Mouse (Mus musculus) liver, embryonic 15.5 days (tissue): ENCODE data around the gene Cldn10. TPM values are rescaled to one million over a fixed set of nuclear protein-coding genes. Genes with fewer than 3 reads are reported as not detected.

ENCODE experiments used
- ATAC-seq: fragments of 200-750 bp; cut with Nextera tagmentation; 2 replicates; pipeline ENCODE4 v1.8.0; 2017; ENCODE audit warnings: moderate number of reproducible peaks, mild to moderate bottlenecking, moderate library complexity; ENCODE audit not compliant: insufficient read depth
- H3K27ac ChIP-seq: fragments of 300-500 bp; sonication (generic); replicated peaks from 2 replicates; pipeline ENCODE4 v1.5.1; 2015; ENCODE audit warnings: mild to moderate bottlenecking, inconsistent platforms
- H3K27me3 ChIP-seq: fragments of 300-500 bp; sonication (generic); 2 replicates; pipeline ENCODE4 v1.6.1; 2015; ENCODE audit warnings: mild to moderate bottlenecking, inconsistent platforms
- H3K36me3 ChIP-seq: fragments of 300-500 bp; sonication (generic); replicated peaks from 2 replicates; pipeline ENCODE4 v1.6.1; 2015; ENCODE audit warnings: moderate library complexity, mild to moderate bottlenecking, inconsistent platforms
- H3K4me1 ChIP-seq: fragments of 300-500 bp; sonication (generic); replicated peaks from 2 replicates; pipeline ENCODE4 v1.6.1; 2015; ENCODE audit warnings: inconsistent platforms
- H3K4me2 ChIP-seq: fragments of 300-500 bp; sonication (generic); 2 replicates; pipeline ENCODE4 v1.6.1; 2015; ENCODE audit warnings: moderate library complexity, mild to moderate bottlenecking, inconsistent platforms
- H3K4me3 ChIP-seq: fragments of 300-500 bp; sonication (generic); replicated peaks from 2 replicates; pipeline ENCODE4 v1.5.1; 2015; ENCODE audit warnings: mild to moderate bottlenecking, inconsistent platforms
- H3K9ac ChIP-seq: fragments of 300-500 bp; sonication (generic); 2 replicates; pipeline ENCODE4 v1.6.1; 2015; ENCODE audit warnings: moderate library complexity, mild to moderate bottlenecking, inconsistent platforms
- H3K9me3 ChIP-seq: fragments of 300-500 bp; sonication (generic); replicated peaks from 2 replicates; pipeline ENCODE4 v1.6.1; 2016; ENCODE audit warnings: inconsistent platforms
- WGBS: fragments of 180-500 bp; shearing (Covaris S2); methylation state at CpG from one replicate; pipeline ENCODE4 v1.1.7; 2015; ENCODE audit warnings: mixed read lengths; ENCODE audit not compliant: insufficient replicate concordance; 5-methylcytosine and 5-hydroxymethylcytosine counted together
- polyA plus RNA-seq: library from polyadenylated mRNA; unstranded; fragments of >200 nt; fragmentation: Nextera tagmentation; extraction: Ambion mirVana; gene quantifications from 2 replicates; pipeline ENCODE4 v1.2.1, GENCODE M21; 2015

The Cldn10 gene
- polyA plus RNA-seq, 1 experiment from 2014 or later: 0.30 TPM

DNA sequence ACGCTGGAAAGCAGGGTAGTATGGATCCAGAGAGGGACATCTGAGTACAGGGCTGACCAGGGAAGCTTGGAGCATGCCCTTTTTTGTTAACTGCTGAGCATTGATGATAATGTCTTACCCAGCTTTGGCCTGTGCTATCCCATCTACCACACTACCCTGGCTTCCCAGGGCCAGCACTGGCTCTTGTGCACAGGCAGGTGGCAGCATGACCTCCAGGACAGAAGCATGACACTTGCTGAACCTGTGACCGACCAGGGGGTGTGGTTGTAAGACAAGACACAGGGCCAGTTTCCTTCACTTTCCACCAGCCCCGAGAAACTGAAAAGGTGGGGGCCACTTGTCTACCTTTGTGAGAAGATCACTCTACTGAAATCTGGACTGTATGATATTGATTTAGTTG is 5.5 kb upstream of the Cldn10 start:
- peaks cover 6% of the 10 kb centered on the region for H3K27me3 ChIP-seq
- H3K9me3 ChIP-seq: no peaks in the 10 kb centered on the region
- H3K27ac ChIP-seq: no peak overlapping the region
- no peaks in the 10 kb centered on the region for H3K36me3 ChIP-seq
- H3K4me1 ChIP-seq: 0 out of 2 replicates have a peak, but pooled peaks cover 9% of the 10 kb centered on the region
- H3K4me2 ChIP-seq: no peak overlapping the region
- peak; percentile 84 for ATAC-seq
- WGBS: 23% methylated on average over 3 of the region's 3 CpGs
- no peak overlapping the region for H3K9ac ChIP-seq
- H3K4me3 ChIP-seq: no peak overlapping the region

- 77% methylated on average over 17 of the region's 17 CpGs for WGBS
- ATAC-seq: no peak
- Histone ChIP-seq H3K36me3 (no peaks in the 10 kb centered on the region), H3K4me1 (0 out of 2 replicates have a peak, but pooled peaks cover 17% of the 10 kb centered on the region), H3K4me3 (no peak overlapping the region), H3K27ac (no peak overlapping the region), H3K27me3 (peaks cover 6% of the 10 kb centered on the region), H3K4me2 (no peak overlapping the region), H3K9ac (no peak overlapping the region), H3K9me3 (no peaks in the 10 kb centered on the region)
Observed at GRCm38 (mm10) chr14:118783326-118783935, 4.3 kb upstream of the Cldn10 start.

- no peaks in the 10 kb centered on the region for H3K27me3 ChIP-seq
- H3K27ac ChIP-seq: no peak overlapping the region
- H3K36me3 ChIP-seq: no peaks in the 10 kb centered on the region
- no peak for ATAC-seq
- H3K9me3 ChIP-seq: no peaks in the 10 kb centered on the region
- H3K9ac ChIP-seq: no peak overlapping the region
- WGBS: 35% methylated on average over 4 of the region's 4 CpGs
- H3K4me1 ChIP-seq: peaks cover 55% of the 10 kb centered on the region
- no peak overlapping the region for H3K4me2 ChIP-seq
- no peak overlapping the region for H3K4me3 ChIP-seq
Observed at GRCm38 (mm10) chr14:118790217-118790616, 2.5 kb downstream of the Cldn10 start.

GRCm38 (mm10) chr14:118792957-118793356 is 5.2 kb downstream of the Cldn10 start:
- Histone ChIP-seq H3K27ac (peak overlapping the region; percentile 100), H3K36me3 (no peaks in the 10 kb centered on the region)

GRCm38 (mm10) chr14:118793416-118793815 is 5.7 kb downstream of the Cldn10 start:
- Histone ChIP-seq H3K9me3 (no peaks in the 10 kb centered on the region), H3K27me3 (no peaks in the 10 kb centered on the region), H3K27ac (peak overlapping the region; percentile 100), H3K36me3 (no peaks in the 10 kb centered on the region), H3K4me3 (no peak overlapping the region), H3K9ac (no peak overlapping the region), H3K4me1 (peaks cover 75% of the 10 kb centered on the region), H3K4me2 (no peak overlapping the region)
- 90% methylated on average over 6 of the region's 6 CpGs for WGBS
- ATAC-seq: no peak

More at GRCm38 (mm10) chr14:118792957-118793356, 5.2 kb downstream of the Cldn10 start:
- ATAC-seq: no peak
- Histone ChIP-seq H3K9me3 (no peaks in the 10 kb centered on the region), H3K4me2 (no peak overlapping the region), H3K27me3 (no peaks in the 10 kb centered on the region), H3K9ac (no peak overlapping the region), H3K4me1 (peaks cover 73% of the 10 kb centered on the region), H3K4me3 (no peak overlapping the region)
- 87% methylated on average over 7 of the region's 7 CpGs for WGBS

DNA sequence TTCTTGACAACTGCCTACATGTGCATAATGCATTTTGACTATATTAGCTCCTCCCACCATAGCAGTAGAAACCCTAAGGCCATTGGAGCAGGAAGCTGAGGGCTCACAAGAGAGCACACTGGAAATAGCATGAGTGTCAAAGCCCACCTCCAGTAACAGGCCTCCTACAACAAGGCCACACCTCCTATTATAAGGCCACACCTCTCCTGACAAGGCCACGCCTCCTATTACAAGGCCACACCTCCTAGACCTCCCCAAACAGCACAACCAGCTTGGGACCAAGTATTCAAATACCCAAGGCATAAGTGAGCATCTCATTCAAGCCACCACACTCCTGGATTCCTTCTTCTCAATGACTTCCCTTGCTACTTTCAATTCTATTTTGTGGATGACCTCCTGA is 6.5 kb downstream of the Cldn10 start:
- 52% methylated on average over 1 of the region's 1 CpGs for WGBS
- Histone ChIP-seq H3K36me3 (no peaks in the 10 kb centered on the region), H3K27ac (peak overlapping the region; percentile 100), H3K27me3 (no peaks in the 10 kb centered on the region), H3K4me2 (0 out of 2 replicates have a peak overlapping the region, but pooled peaks have one; percentile 71), H3K9ac (no peak overlapping the region), H3K4me3 (no peak overlapping the region), H3K4me1 (peaks cover 83% of the 10 kb centered on the region), H3K9me3 (no peaks in the 10 kb centered on the region)
- no peak for ATAC-seq

GRCm38 (mm10) chr14:118794893-118795292 is 7.2 kb downstream of the Cldn10 start:
- ATAC-seq: no peak; the same call in 1 of the 2 replicates
- Histone ChIP-seq H3K36me3 (no peaks in the 10 kb centered on the region), H3K27me3 (no peaks in the 10 kb centered on the region; the same call in 1 of the 2 replicates), H3K9me3 (no peaks in the 10 kb centered on the region), H3K27ac (peak overlapping the region; percentile 100), H3K4me3 (no peak overlapping the region), H3K4me2 (peak overlapping the region; percentile 71), H3K4me1 (peaks cover 89% of the 10 kb centered on the region), H3K9ac (peak overlapping the region; percentile 25; the same call in 1 of the 2 replicates)
- WGBS: 50% methylated on average over 2 of the region's 2 CpGs

DNA sequence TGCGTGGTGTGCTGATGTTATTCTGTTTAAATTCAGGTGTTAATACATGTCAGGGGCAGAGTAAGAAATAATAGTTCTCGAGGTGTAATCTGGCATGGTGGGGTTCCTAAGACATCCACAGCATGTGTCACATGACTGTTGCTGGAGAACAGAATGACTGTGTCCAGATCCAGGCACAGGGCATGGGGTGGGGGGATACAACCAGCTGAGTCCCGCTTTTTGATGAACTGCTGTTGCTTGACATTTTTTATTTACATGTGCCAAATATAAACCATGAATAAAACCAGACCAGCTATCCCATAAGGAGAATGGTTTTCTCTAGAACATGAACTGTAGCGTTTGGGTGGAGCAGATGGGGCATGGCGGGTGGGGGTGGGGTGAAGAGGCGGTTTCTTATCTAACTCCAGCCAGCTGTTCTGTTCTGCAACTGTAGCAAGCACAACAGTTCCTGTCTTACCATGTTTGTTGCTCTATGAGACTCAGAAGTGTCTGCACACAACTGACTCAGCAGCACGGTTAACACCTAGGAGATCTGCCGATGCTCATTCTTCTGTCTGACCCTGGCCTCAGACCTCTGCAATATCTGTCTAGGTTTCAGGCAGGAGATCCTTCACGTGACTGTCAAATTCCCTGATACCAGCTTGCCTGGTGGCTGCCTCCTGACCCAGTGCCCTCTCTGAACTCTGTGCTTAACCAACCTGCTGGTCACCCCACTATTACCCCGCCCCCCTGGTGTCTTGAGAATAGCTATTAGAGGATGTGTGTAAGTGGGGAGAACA is 8.4 kb downstream of the Cldn10 start:
- Histone ChIP-seq H3K27me3 (peaks cover 9% of the 10 kb centered on the region), H3K4me2 (peak overlapping the region; percentile 71), H3K36me3 (no peaks in the 10 kb centered on the region), H3K9ac (peak overlapping the region; percentile 70), H3K4me3 (peak overlapping the region; percentile 51), H3K4me1 (peaks cover 89% of the 10 kb centered on the region), H3K27ac (peak overlapping the region; percentile 100), H3K9me3 (no peaks in the 10 kb centered on the region)
- WGBS: 8% methylated on average over 10 of the region's 10 CpGs
- peak; percentile 94 for ATAC-seq

GRCm38 (mm10) chr14:118796694-118797058 is 9.0 kb downstream of the Cldn10 start:
- WGBS: 11% methylated on average over 5 of the region's 5 CpGs
- H3K27me3 ChIP-seq: peaks cover 10% of the 10 kb centered on the region
- peak; percentile 40 for ATAC-seq
- H3K4me3 ChIP-seq: peak overlapping the region; percentile 51
- H3K4me2 ChIP-seq: peak overlapping the region; percentile 71
- H3K27ac ChIP-seq: peak overlapping the region; percentile 100
- H3K4me1 ChIP-seq: peaks cover 85% of the 10 kb centered on the region
- peak overlapping the region; percentile 70 for H3K9ac ChIP-seq
- H3K36me3 ChIP-seq: no peaks in the 10 kb centered on the region
- no peaks in the 10 kb centered on the region for H3K9me3 ChIP-seq

GRCm38 (mm10) chr14:118797270-118797669 is 9.6 kb downstream of the Cldn10 start:
- ATAC-seq: no peak
- H3K4me3 ChIP-seq: peak overlapping the region; percentile 51
- 16% methylated on average over 9 of the region's 9 CpGs for WGBS
- peak overlapping the region; percentile 100 for H3K27ac ChIP-seq
- peak overlapping the region; percentile 71 for H3K4me2 ChIP-seq
- peaks cover 79% of the 10 kb centered on the region for H3K4me1 ChIP-seq
- peaks cover 10% of the 10 kb centered on the region for H3K27me3 ChIP-seq
- H3K9ac ChIP-seq: peak overlapping the region; percentile 70
- H3K36me3 ChIP-seq: no peaks in the 10 kb centered on the region
- no peaks in the 10 kb centered on the region for H3K9me3 ChIP-seq

- Histone ChIP-seq H3K27ac (no peak overlapping the region), H3K9me3 (no peaks in the 10 kb centered on the region), H3K4me3 (no peak overlapping the region), H3K4me2 (peak overlapping the region; percentile 36), H3K36me3 (no peaks in the 10 kb centered on the region), H3K4me1 (peaks cover 63% of the 10 kb centered on the region), H3K9ac (0 out of 2 replicates have a peak overlapping the region, but pooled peaks have one; percentile 18), H3K27me3 (peaks cover 10% of the 10 kb centered on the region)
- 10% methylated on average over 9 of the region's 9 CpGs for WGBS
- ATAC-seq: no peak
Observed at GRCm38 (mm10) chr14:118799918-118800317, 12.2 kb downstream of the Cldn10 start.
